Mouse (Mus musculus) lung, adult 2 months (tissue): ENCODE results near the gene Cadps.

Source experiments
- CTCF ChIP-seq: fragments of 200-500 bp; IDR thresholded peaks from 2 replicates; pipeline ENCODE4 v1.5.1; 2011; ENCODE audit warnings: mild to moderate bottlenecking, low read length, control low read depth; ENCODE audit not compliant: insufficient read depth
- POLR2A ChIP-seq: fragments of 200-500 bp; IDR thresholded peaks from 2 replicates; pipeline ENCODE4 v1.6.1; 2011; ENCODE audit warnings: low read depth, mild to moderate bottlenecking, control low read depth, low read length, borderline replicate concordance; ENCODE audit errors: extremely low read depth

DNA sequence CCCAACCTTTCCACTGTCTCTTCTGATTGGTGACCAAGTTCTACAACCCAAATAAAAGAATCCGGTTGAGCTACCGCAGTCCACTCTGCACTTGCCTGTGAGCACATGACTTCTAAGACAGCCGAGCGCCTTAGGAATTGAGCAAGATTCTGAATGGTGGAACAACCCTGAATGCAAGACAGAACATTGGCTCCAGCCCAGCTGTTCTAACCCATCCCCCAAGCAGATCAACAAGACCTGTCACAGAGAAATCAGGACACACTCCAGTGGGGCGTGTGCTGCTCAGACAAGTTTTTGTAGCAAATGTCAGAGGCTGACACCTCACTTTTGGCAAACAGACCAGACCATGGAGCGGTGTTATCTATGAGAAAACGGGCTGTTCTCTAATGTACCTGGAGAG lies 431.7 kb downstream of the Cadps start:
- TF ChIP-seq CTCF: no peak
- no peak for TF ChIP-seq POLR2A
